ENCODE assay signal across 10 mouse cellular contexts in genomic region chr14:12428021-12428654, GRCm38 (mm10).
DNase-seq lines count a peak whose midpoint lies in the region; ATAC-seq lines count a peak whose summit lies in the region.
"Had no signal": no experiment of that assay in that cellular context is flagged by ENCODE, and none has a peak within 500 bp of the region (broad histone marks: within the 10 kb centered on the region; RNA-seq: fewer than 3 reads in every experiment).

No protein-coding gene starts in this region.

- DNase-seq in layer of hippocampus, adult 11-12 months (ENCODE audit: low spot score) = peak; percentile 64
- no peak for DNase-seq in layer of hippocampus, adult 9-10 months (ENCODE audit: low spot score)
- DNase-seq in brain, adult 2 months (ENCODE audit: low read depth, low spot score) = peak; percentile 79
- peak; percentile 95 for DNase-seq in fat pad, adult 2 months (ENCODE audit: extremely low read depth, low read depth, low spot score)
- peak; percentile 19 for DNase-seq in lung, postnatal 14 days
- no peak for DNase-seq in adipocyte (ENCODE audit: low spot score)
- DNase-seq: adrenal gland, postnatal 14 days; gastrocnemius, postnatal 10 days; thymus, adult 18-20 months had no signal

- ATAC-seq in megakaryocyte-erythroid progenitor cell, adult 5-6 weeks (replicated peaks; ENCODE audit: low FRiP score, low TSS enrichment, poor library complexity, severe bottlenecking) = no peak

Comparison
In these comparisons a context has a peak if more than half of its experiments do, and no peak if none do; other contexts are left out.
1. DNase-seq: peak in layer of hippocampus, adult 11-12 months (single experiment), brain, adult 2 months (single experiment), fat pad, adult 2 months (single experiment) and lung, postnatal 14 days (single experiment); none in layer of hippocampus, adult 9-10 months (single experiment) and adipocyte (single experiment).